Mouse (Mus musculus) adrenal gland, postnatal 25 days (tissue): ENCODE measurements around the gene Tnfrsf11a. TPM values are rescaled to one million over a fixed set of nuclear protein-coding genes. Genes with fewer than 3 reads are reported as not detected.

Experiments
- total RNA-seq: library from RNA; stranded (reverse); gene quantifications from 2 replicates; pipeline ENCODE4 v1.2.3, GENCODE M21; 2021

The Tnfrsf11a gene
- total RNA-seq, 1 experiment from 2014 or later: 3.6 TPM

Other genes starting within 250 kb of the Tnfrsf11a start
- gene Pign, start 117.0 kb upstream of the Tnfrsf11a start, total RNA-seq: 40.5 and 52.5 TPM in 2 replicates
- 41.3 and 47.6 TPM in 2 replicates for gene Relch, start 116.9 kb upstream of the Tnfrsf11a start, total RNA-seq
- gene Zcchc2, start 209.7 kb downstream of the Tnfrsf11a start, total RNA-seq: 20.2 and 23.0 TPM in 2 replicates